Mouse (Mus musculus): ENCODE results near the gene Man2a2. TPM values are rescaled to one million over a fixed set of nuclear protein-coding genes. Genes with fewer than 3 reads are reported as not detected.
"Not testable (repeated sequence)": the region's sequence is repeated elsewhere in the genome, so short reads cannot be mapped to it uniquely, and the experiment has no call there.

Gene Man2a2
- polyA plus RNA-seq, 1 experiment from 2014 or later = 7.6 TPM

DNA sequence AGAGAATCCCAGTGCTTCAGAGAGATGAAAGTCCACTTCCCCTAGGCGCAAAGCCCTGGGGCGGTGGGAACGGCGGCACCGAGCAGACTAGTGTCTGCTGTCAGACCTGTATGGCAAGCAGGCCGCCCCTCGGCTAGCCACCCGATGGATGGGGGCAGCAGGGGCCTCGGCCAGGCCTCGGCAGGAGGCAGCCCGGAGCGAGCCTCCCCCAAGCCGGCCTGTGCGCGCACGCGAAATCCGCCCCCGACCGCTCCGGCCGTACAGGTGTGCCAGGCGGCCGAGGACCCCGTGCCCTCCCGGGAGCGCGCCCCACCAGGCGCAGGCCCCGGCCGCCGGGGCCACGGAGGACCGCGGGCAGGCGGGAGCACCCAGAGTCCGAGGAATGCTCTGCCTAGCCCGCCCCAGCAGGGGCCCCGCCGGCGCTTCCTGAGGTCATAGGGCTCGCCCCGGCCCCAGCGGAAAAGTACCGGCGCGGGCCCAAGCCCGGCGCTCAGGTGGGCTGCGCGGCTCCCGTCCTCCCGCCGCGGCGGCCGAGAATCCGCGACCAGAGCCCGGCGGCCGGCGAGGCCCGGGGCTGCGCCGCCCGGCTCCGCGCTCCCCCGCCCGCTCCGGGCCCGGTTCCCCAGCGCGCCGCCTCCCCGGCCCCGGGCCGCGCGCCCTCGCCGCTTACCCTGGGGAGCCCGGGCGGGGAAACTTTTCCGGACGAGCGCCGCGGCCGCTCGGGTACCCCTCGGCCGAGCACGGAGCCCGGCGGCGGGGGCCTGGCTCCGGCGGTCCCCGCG is 30.9 kb upstream of the Man2a2 start:
- H3K9me3 ChIP-seq (replicated peaks; ENCODE audit: control insufficient read depth, low read length) = no peaks in the 10 kb centered on the region
- H3K9ac ChIP-seq (ENCODE audit: low read length) = peak overlapping the region; percentile 93
- WGBS = under 1% methylated on average over 44 of the region's 102 CpGs
- H3K27ac ChIP-seq (ENCODE audit: low read depth, low read length) = peak overlapping the region; percentile 71; the same call in 1 of the 2 replicates
- DNase-seq (ENCODE audit: low spot score) = peak; percentile 21
- H3K4me1 ChIP-seq (ENCODE audit: control insufficient read depth, insufficient read depth, low read length) = peaks cover 12% of the 10 kb centered on the region
- H3K36me3 ChIP-seq (ENCODE audit: control insufficient read depth, insufficient read depth, low read length) = 0 out of 2 replicates have a peak, but pooled peaks cover 6% of the 10 kb centered on the region
- peak; percentile 51 for ATAC-seq
- peak overlapping the region; percentile 93 for H3K4me2 ChIP-seq (ENCODE audit: low read length)
- H3K27me3 ChIP-seq (replicated peaks; ENCODE audit: control insufficient read depth, insufficient read depth, low read length) = no peaks in the 10 kb centered on the region
- peak overlapping the region; percentile 93 for H3K4me3 ChIP-seq (ENCODE audit: low read depth, low read length)

DNA sequence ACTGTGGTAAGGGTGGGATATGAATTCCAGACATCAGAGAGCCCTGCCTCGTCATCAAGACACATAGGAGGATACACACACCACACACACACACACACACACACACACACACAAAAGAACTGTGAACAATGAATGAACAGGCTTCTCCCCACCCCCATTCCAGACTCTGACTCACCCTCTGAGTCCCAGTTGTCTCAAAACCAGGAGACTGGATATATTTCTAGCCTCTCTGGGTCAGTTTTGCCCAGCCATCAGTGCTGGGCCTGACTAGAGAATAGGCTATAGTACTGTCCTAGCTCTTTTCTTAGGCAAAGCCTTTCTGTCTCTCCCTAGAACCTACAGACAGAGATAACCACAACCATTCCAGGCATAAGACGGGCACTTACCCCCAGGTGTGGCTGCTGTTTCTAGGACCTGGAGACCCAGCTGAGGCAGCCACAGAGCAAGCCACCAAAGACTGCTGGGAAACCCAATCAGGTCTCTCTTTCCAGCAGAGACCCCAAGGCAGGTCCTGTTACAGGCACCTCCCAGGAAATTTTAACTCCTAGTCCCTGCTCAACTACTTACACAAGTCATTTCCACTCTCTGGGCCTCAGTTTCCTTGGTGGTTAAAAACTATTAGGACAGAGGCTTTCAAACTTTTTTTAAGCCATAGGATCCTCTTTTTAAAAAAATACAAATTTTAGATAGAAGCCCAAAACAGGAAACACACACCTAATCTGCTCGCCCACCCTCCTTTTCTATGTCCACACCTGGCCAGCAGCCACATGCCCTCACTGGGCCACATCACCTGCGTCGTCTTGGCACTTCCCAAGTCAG is 30.1 kb upstream of the Man2a2 start:
- Histone ChIP-seq H3K4me2 (ENCODE audit: low read length) (peak overlapping the region; percentile 93), H3K27me3 (replicated peaks; ENCODE audit: control insufficient read depth, insufficient read depth, low read length) (no peaks in the 10 kb centered on the region), H3K4me3 (ENCODE audit: low read depth, low read length) (peak overlapping the region; percentile 93), H3K9ac (ENCODE audit: low read length) (peak overlapping the region; percentile 93), H3K9me3 (replicated peaks; ENCODE audit: control insufficient read depth, low read length) (no peaks in the 10 kb centered on the region), H3K27ac (ENCODE audit: low read depth, low read length) (0 out of 2 replicates have a peak overlapping the region, but pooled peaks have one; percentile 14), H3K36me3 (ENCODE audit: control insufficient read depth, insufficient read depth, low read length) (peaks cover 11% of the 10 kb centered on the region), H3K4me1 (ENCODE audit: control insufficient read depth, insufficient read depth, low read length) (peaks cover 12% of the 10 kb centered on the region)
- no peak for ATAC-seq
- DNase-seq (ENCODE audit: low spot score) = no peak
- WGBS = 30% methylated on average over 5 of the region's 5 CpGs

DNA sequence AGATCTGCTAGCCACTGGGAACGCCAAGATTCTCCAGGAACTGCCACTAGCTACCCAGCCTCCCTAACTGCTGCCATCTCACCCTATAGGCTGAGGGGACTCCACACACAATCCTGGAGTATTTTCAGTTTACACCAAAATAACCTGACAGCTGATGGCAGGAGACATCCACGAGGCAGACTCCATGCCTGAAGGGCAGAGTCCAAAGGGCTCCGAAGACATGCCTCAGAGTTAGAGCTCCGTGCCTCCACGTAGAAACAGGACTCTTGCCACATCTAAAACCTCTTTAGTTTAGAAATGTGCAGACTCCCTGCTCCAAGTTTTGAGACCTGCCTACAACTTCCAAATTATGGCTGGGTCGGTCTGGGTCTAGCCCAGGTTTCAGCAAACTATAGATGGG is 29.4 kb upstream of the Man2a2 start:
- H3K4me1 ChIP-seq (ENCODE audit: control insufficient read depth, insufficient read depth, low read length) = peaks cover 12% of the 10 kb centered on the region
- 78% methylated on average over 6 of the region's 6 CpGs for WGBS
- no peak for DNase-seq (ENCODE audit: low spot score)
- H3K9ac ChIP-seq (ENCODE audit: low read length) = peak overlapping the region; percentile 93; the same call in 1 of the 2 replicates
- H3K27ac ChIP-seq (ENCODE audit: low read depth, low read length) = no peak overlapping the region
- H3K4me3 ChIP-seq (ENCODE audit: low read depth, low read length) = no peak overlapping the region
- no peaks in the 10 kb centered on the region for H3K27me3 ChIP-seq (replicated peaks; ENCODE audit: control insufficient read depth, insufficient read depth, low read length)
- no peaks in the 10 kb centered on the region for H3K9me3 ChIP-seq (replicated peaks; ENCODE audit: control insufficient read depth, low read length)
- peaks cover 16% of the 10 kb centered on the region for H3K36me3 ChIP-seq (ENCODE audit: control insufficient read depth, insufficient read depth, low read length)
- no peak for ATAC-seq
- no peak overlapping the region for H3K4me2 ChIP-seq (ENCODE audit: low read length)

DNA sequence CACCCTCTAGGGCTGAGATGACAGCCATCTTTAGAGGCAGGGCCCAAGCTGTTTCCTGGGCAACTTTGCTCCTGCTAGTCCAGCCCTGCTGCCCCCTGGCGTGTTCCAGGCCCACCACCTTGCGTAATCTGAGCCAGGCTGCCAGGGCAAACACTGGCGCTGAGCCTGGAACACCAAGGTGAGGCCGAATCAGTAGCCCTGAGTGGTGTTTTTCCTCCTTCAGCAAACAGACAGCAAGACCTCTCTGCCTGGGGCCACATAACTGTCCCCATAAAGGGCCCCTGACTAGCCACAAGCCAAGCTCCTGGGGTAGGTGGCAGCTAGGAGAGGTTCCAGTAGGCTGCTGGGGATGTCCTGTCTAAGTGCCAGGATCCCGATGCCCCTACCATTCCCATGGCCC is 28.9 kb upstream of the Man2a2 start:
- peaks cover 12% of the 10 kb centered on the region for H3K4me1 ChIP-seq (ENCODE audit: control insufficient read depth, insufficient read depth, low read length)
- 44% methylated on average over 5 of the region's 5 CpGs for WGBS
- H3K36me3 ChIP-seq (ENCODE audit: control insufficient read depth, insufficient read depth, low read length) = peaks cover 21% of the 10 kb centered on the region
- no peak overlapping the region for H3K9ac ChIP-seq (ENCODE audit: low read length)
- H3K4me2 ChIP-seq (ENCODE audit: low read length) = no peak overlapping the region
- peak; percentile 29 for DNase-seq (ENCODE audit: low spot score)
- no peaks in the 10 kb centered on the region for H3K27me3 ChIP-seq (replicated peaks; ENCODE audit: control insufficient read depth, insufficient read depth, low read length)
- no peaks in the 10 kb centered on the region for H3K9me3 ChIP-seq (replicated peaks; ENCODE audit: control insufficient read depth, low read length)
- ATAC-seq = no peak
- H3K4me3 ChIP-seq (ENCODE audit: low read depth, low read length) = no peak overlapping the region
- no peak overlapping the region for H3K27ac ChIP-seq (ENCODE audit: low read depth, low read length)

DNA sequence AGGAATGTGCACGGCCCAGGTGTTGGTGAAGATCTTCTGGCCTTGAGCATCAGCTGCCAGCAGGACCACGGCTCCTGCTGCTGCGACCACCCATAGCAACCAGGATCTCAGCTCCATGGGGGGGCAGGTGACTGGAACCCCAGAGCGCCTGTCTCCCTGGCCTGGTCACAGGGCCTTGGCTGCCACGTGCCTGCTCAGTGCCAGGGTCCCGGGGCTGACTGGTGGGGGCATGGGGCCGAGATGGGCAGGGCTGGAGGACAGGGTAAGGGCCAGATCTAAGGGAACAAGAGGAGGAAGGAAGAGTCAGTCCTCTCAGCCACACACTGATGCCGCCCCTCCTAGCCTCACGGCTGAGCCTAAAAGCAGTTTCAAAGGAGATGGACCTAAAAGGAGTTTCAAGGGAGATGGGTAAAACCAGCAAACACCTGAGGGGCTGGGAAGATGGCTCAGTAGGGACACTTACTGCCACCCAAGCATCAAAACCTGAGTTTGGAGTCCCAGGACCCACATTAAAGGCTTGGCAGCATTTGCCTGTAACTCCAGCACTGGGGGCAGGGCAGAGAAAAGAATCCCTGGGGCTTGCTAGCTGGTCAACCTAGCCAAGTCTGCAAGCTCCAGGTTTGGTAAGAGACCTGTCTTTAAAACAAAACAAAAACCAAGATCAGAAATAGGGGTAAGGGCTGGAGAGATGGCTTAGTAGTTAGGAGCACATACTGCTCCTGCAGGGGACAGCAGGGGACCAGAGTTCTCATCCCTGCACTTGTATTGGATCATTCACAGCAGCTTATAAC is 27.7 kb upstream of the Man2a2 start:
- peaks cover 12% of the 10 kb centered on the region for H3K4me1 ChIP-seq (ENCODE audit: control insufficient read depth, insufficient read depth, low read length)
- no peak for DNase-seq (ENCODE audit: low spot score)
- no peak for ATAC-seq
- 70% methylated on average over 9 of the region's 9 CpGs for WGBS
- no peak overlapping the region for H3K4me3 ChIP-seq (ENCODE audit: low read depth, low read length)
- peaks cover 28% of the 10 kb centered on the region for H3K36me3 ChIP-seq (ENCODE audit: control insufficient read depth, insufficient read depth, low read length)
- H3K9ac ChIP-seq (ENCODE audit: low read length) = no peak overlapping the region
- no peaks in the 10 kb centered on the region for H3K27me3 ChIP-seq (replicated peaks; ENCODE audit: control insufficient read depth, insufficient read depth, low read length)
- H3K9me3 ChIP-seq (replicated peaks; ENCODE audit: control insufficient read depth, low read length) = no peaks in the 10 kb centered on the region
- H3K27ac ChIP-seq (ENCODE audit: low read depth, low read length) = no peak overlapping the region
- H3K4me2 ChIP-seq (ENCODE audit: low read length) = no peak overlapping the region

DNA sequence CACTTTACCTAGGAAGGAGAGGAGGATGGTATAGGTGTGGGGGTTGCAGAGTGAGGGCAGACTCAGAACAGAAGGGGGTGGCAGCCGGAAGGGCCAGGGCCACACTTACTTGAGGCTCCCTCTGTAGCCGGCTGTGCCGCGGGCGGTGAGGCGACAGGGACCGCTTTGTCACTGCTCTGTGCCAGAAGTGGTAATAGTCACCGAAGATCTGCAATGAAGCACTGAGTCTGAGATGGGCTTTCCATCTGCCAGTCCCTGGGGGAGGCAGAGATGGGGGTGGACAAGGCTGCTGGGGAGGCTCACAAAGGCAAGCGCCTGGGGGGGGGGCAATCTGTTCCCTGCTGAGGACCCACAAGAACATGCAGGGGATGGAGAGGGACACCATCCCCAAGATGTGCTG is 26.8 kb upstream of the Man2a2 start:
- ATAC-seq (no peak), DNase-seq (ENCODE audit: low spot score) (no peak)
- H3K4me2 ChIP-seq (ENCODE audit: low read length) = no peak overlapping the region
- no peak overlapping the region for H3K9ac ChIP-seq (ENCODE audit: low read length)
- peaks cover 37% of the 10 kb centered on the region for H3K36me3 ChIP-seq (ENCODE audit: control insufficient read depth, insufficient read depth, low read length)
- H3K4me1 ChIP-seq (ENCODE audit: control insufficient read depth, insufficient read depth, low read length) = peaks cover 12% of the 10 kb centered on the region
- 86% methylated on average over 9 of the region's 9 CpGs for WGBS
- H3K9me3 ChIP-seq (replicated peaks; ENCODE audit: control insufficient read depth, low read length) = no peaks in the 10 kb centered on the region
- H3K27ac ChIP-seq (ENCODE audit: low read depth, low read length) = no peak overlapping the region
- no peaks in the 10 kb centered on the region for H3K27me3 ChIP-seq (replicated peaks; ENCODE audit: control insufficient read depth, insufficient read depth, low read length)
- H3K4me3 ChIP-seq (ENCODE audit: low read depth, low read length) = no peak overlapping the region

DNA sequence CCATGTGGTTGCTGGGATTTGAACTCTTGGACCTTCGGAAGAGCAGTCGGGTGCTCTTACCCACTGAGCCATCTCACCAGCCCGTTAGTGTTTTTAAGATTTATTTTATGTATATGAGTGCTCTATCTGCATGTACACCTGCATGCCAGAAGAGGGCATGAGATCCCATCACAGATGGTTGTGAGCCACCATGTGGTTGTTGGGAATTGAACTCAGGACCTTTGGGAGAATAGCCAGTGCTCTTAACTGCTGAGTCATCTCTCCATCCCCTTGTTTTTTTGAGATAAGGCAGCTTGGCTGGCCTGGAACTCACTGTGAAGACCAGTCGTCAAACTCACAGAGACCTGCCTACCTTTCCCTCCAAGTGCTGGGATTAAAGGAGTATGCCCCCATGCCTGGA is 25.3 kb upstream of the Man2a2 start:
- H3K27ac ChIP-seq (ENCODE audit: low read depth, low read length); H3K4me1 ChIP-seq (ENCODE audit: control insufficient read depth, insufficient read depth, low read length); H3K27me3 ChIP-seq (replicated peaks; ENCODE audit: control insufficient read depth, insufficient read depth, low read length); H3K4me2 ChIP-seq (ENCODE audit: low read length); DNase-seq (ENCODE audit: low spot score); H3K4me3 ChIP-seq (ENCODE audit: low read depth, low read length); H3K9ac ChIP-seq (ENCODE audit: low read length); H3K9me3 ChIP-seq (replicated peaks; ENCODE audit: control insufficient read depth, low read length); ATAC-seq: not testable (repeated sequence)
- peaks cover 52% of the 10 kb centered on the region for H3K36me3 ChIP-seq (ENCODE audit: control insufficient read depth, insufficient read depth, low read length)
- 96% methylated on average over 4 of the region's 4 CpGs for WGBS

DNA sequence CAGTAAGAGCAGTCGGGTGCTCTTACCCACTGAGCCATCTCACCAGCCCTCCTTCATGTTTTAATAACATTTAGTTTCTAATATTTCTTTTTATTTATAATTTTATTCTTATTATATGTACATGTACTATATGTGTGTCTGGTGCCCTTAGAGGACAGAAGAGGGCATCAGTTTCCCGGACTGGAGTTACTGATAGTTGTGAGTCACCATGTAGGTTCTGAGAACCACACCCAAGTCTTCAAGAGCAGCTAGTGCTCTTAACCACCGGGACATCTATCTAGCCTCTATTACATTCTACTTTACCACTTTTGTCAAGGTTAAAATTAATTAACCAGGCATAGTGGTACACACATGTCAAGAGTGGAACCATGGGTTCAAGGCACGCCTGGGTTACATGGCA is 23.4 kb upstream of the Man2a2 start:
- Histone ChIP-seq H3K27ac (ENCODE audit: low read depth, low read length) (no peak overlapping the region), H3K27me3 (replicated peaks; ENCODE audit: control insufficient read depth, insufficient read depth, low read length) (no peaks in the 10 kb centered on the region), H3K4me3 (ENCODE audit: low read depth, low read length) (no peak overlapping the region), H3K9me3 (replicated peaks; ENCODE audit: control insufficient read depth, low read length) (no peaks in the 10 kb centered on the region), H3K4me1 (ENCODE audit: control insufficient read depth, insufficient read depth, low read length) (no peaks in the 10 kb centered on the region; the same call in 1 of the 2 replicates), H3K9ac (ENCODE audit: low read length) (no peak overlapping the region), H3K4me2 (ENCODE audit: low read length) (no peak overlapping the region), H3K36me3 (ENCODE audit: control insufficient read depth, insufficient read depth, low read length) (peaks cover 66% of the 10 kb centered on the region)
- 94% methylated on average over 4 of the region's 4 CpGs for WGBS
- DNase-seq (ENCODE audit: low spot score) = no peak
- ATAC-seq = no peak
